Mouse (Mus musculus): Measurements from ENCODE around the gene Apol6. TPM values are rescaled to one million over a fixed set of nuclear protein-coding genes. Genes with fewer than 3 reads are reported as not detected.

Gene Apol6
- polyA plus RNA-seq, 1 experiment from 2014 or later, result not detected

DNA sequence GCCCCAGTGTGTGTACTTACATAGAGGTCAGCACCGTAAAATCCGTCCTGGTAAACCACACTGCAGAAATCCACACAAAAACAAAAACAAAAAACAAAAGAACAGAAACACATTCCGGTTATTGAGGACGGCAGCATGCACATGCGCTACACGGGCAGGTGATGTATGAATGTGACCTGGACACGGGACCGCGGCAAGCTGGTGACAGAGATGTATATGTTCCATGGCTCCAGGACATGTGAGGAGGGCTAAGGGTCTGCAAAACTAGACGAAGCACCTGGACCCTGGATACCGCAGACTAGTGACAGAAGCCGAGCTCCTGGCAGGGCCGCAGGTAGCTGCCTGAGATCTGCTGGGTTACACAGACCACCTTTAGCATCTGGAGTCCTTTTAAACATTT lies 49.9 kb downstream of the Apol6 start:
- ATAC-seq (replicated peaks), result no peak
- H3K27me3 ChIP-seq, result no peaks in the 10 kb centered on the region
- H3K4me1 ChIP-seq, result 0 out of 2 replicates have a peak, but pooled peaks cover 5% of the 10 kb centered on the region
- peaks cover 58% of the 10 kb centered on the region for H3K36me3 ChIP-seq
- H3K9me3 ChIP-seq, result no peaks in the 10 kb centered on the region
- 96% methylated on average over 13 of the region's 13 CpGs for WGBS
- no peak overlapping the region for H3K4me2 ChIP-seq (replicated peaks)
- no peak overlapping the region for H3K4me3 ChIP-seq
- no peak overlapping the region for H3K9ac ChIP-seq (replicated peaks)
- H3K27ac ChIP-seq (replicated peaks), result no peak overlapping the region

DNA sequence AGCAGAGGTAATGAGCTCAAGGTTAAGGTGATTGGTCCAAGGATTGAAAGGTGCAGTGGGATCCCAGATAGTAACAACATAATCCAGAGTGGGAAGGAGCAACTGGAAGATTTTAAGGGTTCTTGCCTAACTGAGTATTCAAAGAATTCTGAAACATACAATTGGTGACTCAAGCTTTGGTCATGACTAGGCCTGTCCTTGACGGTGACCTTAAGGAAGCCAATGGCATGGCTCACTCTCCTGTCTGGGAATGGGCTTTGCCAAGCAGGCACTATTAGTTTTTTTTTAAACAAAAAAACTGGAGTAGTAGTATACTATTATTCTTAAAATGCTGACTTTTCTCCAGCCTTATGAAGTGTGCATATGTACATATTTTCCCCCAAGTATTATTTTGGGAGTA lies 50.7 kb downstream of the Apol6 start:
- no peaks in the 10 kb centered on the region for H3K27me3 ChIP-seq
- no peak overlapping the region for H3K4me3 ChIP-seq
- no peaks in the 10 kb centered on the region for H3K4me1 ChIP-seq
- ATAC-seq (replicated peaks), result no peak
- no peak overlapping the region for H3K27ac ChIP-seq (replicated peaks)
- no peaks in the 10 kb centered on the region for H3K9me3 ChIP-seq
- 94% methylated on average over 1 of the region's 1 CpGs for WGBS
- H3K4me2 ChIP-seq (replicated peaks), result no peak overlapping the region
- peaks cover 58% of the 10 kb centered on the region for H3K36me3 ChIP-seq
- H3K9ac ChIP-seq (replicated peaks), result no peak overlapping the region

DNA sequence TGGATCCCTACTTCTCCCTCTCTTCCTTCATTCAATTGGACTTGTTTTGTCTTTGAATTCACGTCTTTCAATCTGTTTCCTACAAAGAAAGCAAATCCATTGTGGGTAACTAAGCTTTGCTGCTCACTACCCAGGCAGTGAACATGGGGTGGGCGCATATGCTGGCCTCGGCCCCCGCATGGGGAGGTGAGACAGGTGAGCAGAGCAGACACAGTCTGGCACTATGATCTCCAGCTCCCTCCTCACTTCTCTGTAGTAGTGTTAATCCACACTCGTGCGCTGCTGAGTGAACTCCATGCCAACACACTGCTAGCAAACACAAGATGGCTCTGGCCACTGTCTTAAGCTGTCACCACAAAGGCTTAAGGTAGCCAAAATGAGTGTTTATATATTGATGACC lies 52.8 kb downstream of the Apol6 start:
- no peaks in the 10 kb centered on the region for H3K9me3 ChIP-seq
- H3K9ac ChIP-seq (replicated peaks), result no peak overlapping the region
- WGBS, result 80% methylated on average over 6 of the region's 6 CpGs
- H3K27me3 ChIP-seq, result no peaks in the 10 kb centered on the region
- H3K27ac ChIP-seq (replicated peaks), result 0 out of 2 replicates have a peak overlapping the region, but pooled peaks have one; percentile 12
- H3K4me3 ChIP-seq, result no peak overlapping the region
- no peak overlapping the region for H3K4me2 ChIP-seq (replicated peaks)
- no peak for ATAC-seq (replicated peaks)
- H3K4me1 ChIP-seq, result no peaks in the 10 kb centered on the region
- peaks cover 59% of the 10 kb centered on the region for H3K36me3 ChIP-seq

DNA sequence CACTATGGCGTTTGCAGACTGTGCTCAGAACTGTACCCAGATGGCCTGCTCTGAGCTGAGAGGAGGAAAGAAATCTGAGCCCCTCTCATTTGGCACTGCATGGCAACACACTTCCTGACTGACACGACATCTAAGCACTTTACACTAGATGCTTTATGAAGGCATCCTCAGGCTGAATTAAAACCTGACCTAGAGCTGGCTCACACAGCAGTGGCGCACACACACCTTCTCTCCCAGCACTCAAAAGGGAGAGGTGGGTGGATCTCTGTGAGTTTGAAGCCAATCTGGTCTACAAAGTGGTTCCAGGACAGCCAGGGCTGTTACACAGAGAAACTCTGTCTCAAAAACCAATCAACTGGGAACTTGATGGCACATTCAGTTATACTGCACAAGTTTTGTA lies 55.2 kb downstream of the Apol6 start:
- peaks cover 44% of the 10 kb centered on the region for H3K36me3 ChIP-seq

DNA sequence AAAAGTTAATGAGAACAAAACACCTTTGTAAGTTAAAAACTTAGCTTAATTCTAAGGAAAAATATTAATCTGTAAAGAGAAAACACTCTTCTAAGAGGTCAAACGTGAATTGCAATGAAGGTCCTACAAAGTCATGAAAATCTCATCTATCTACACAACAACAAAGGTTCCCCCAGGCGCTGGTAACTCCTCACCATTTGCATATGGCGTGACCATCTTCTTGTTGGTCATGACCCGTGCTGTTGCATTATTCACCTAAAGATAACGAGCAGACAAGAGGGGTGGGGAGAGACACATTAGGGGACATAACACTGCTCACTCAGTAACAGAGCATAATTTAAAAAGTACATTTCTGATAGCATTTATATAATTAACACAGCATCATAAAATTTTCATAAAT lies 58.2 kb downstream of the Apol6 start:
- Histone ChIP-seq H3K9ac (replicated peaks) (no peak overlapping the region), H3K27me3 (no peaks in the 10 kb centered on the region), H3K9me3 (no peaks in the 10 kb centered on the region), H3K4me2 (replicated peaks) (no peak overlapping the region), H3K36me3 (peaks cover 31% of the 10 kb centered on the region), H3K4me1 (peaks cover 7% of the 10 kb centered on the region), H3K27ac (replicated peaks) (no peak overlapping the region), H3K4me3 (no peak overlapping the region)
- 69% methylated on average over 5 of the region's 5 CpGs for WGBS
- ATAC-seq (replicated peaks), result no peak

More for the DNA sequence above, 55.2 kb downstream of the Apol6 start:
- Histone ChIP-seq H3K9me3 (no peaks in the 10 kb centered on the region), H3K27me3 (no peaks in the 10 kb centered on the region), H3K4me2 (replicated peaks) (no peak overlapping the region), H3K27ac (replicated peaks) (no peak overlapping the region), H3K4me1 (peaks cover 6% of the 10 kb centered on the region), H3K9ac (replicated peaks) (no peak overlapping the region), H3K4me3 (no peak overlapping the region)
- ATAC-seq (replicated peaks), result no peak
- 64% methylated on average over 3 of the region's 3 CpGs for WGBS

DNA sequence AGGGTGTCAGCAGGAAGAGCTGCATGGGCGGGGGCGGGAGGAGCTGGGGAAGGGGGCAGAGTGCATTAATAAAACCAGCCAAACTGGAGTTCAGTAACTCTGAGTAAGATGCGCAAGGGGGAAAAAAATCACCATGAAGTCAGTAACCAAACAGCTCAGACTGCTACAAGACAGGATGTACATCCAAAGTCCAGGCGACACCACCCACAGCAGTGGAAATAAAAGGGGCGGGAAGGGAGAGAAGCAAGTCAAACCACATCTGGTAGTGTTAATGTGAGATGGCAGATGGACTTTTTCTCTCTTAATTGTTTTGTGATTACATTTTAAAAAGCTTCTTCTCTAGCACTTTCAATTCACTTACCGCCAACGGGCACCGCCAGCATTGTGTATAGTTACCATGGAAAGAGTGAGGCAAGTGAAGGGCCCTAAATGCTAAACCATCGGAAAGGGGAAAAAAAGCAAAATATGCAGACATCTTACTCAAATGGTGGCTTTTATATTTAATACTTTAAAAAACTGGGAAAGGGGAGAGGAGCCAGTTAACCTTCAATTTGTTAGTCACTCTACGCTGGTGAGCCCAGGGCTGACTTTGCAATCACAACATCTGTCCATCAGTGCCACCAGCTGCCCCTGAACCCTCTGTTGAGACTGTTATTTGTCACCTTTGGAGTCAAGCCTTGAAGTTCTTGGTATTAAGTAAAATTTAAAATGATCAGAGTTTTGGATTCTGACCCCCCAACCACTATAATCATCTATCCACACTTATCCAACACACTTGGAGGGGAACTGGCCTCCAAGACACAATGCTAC lies 60.0 kb downstream of the Apol6 start:
- Histone ChIP-seq H3K9ac (replicated peaks) (no peak overlapping the region), H3K4me1 (peaks cover 7% of the 10 kb centered on the region), H3K27ac (replicated peaks) (0 out of 2 replicates have a peak overlapping the region, but pooled peaks have one; percentile 9), H3K4me2 (replicated peaks) (no peak overlapping the region), H3K4me3 (no peak overlapping the region), H3K9me3 (no peaks in the 10 kb centered on the region), H3K27me3 (no peaks in the 10 kb centered on the region), H3K36me3 (peaks cover 26% of the 10 kb centered on the region)
- no peak for ATAC-seq (replicated peaks)
- WGBS, result 58% methylated on average over 10 of the region's 10 CpGs

DNA sequence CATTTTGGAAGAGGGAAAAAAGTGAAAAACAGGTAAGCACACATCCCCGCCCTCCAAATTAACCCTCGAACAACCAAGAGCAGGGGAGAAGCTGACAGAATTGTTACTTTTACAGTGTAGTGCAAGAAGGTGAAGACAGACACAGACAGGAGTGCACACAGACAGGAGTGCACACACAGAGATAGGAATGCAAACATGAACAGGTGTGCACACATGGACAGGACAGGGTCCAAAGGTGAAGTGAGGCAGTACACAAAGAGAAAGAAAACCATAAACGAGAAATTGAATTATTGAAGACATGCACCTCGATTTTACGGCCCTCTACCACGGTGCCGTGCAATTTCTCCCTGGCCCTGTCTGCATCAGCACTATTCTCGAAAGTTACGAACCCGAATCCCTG lies 60.7 kb downstream of the Apol6 start:
- Histone ChIP-seq H3K9me3 (no peaks in the 10 kb centered on the region), H3K4me1 (peaks cover 7% of the 10 kb centered on the region), H3K36me3 (peaks cover 26% of the 10 kb centered on the region), H3K4me2 (replicated peaks) (no peak overlapping the region), H3K27me3 (no peaks in the 10 kb centered on the region), H3K27ac (replicated peaks) (no peak overlapping the region), H3K9ac (replicated peaks) (no peak overlapping the region), H3K4me3 (no peak overlapping the region)
- WGBS, result 91% methylated on average over 10 of the region's 10 CpGs
- no peak for ATAC-seq (replicated peaks)

Other genes starting within 250 kb of the Apol6 start
- 46.8 and 47.4 TPM in 2 replicates for gene Zfp251, start 173.3 kb upstream of the Apol6 start, polyA plus RNA-seq (2015; fragmentation: Nextera tagmentation; extraction: Ambion mirVana)
- 13.2 and 14.6 TPM in 2 replicates for gene Zfp7, start 165.5 kb upstream of the Apol6 start, polyA plus RNA-seq (2015; fragmentation: Nextera tagmentation; extraction: Ambion mirVana)
- gene Gm49527, start 165.4 kb upstream of the Apol6 start, polyA plus RNA-seq (2015; fragmentation: Nextera tagmentation; extraction: Ambion mirVana), result 0.73 and 1.1 TPM in 2 replicates
- 35.4 and 36.9 TPM in 2 replicates for gene Zfp647, start 119.3 kb upstream of the Apol6 start, polyA plus RNA-seq (2015; fragmentation: Nextera tagmentation; extraction: Ambion mirVana)
- gene 1110038F14Rik, start 96.2 kb upstream of the Apol6 start, polyA plus RNA-seq (2015; fragmentation: Nextera tagmentation; extraction: Ambion mirVana), result 60.7 and 63.8 TPM in 2 replicates
- 0.31 TPM in 1 of 2 replicates, not detected in the other for gene Mb, start 5.9 kb downstream of the Apol6 start, polyA plus RNA-seq (2015; fragmentation: Nextera tagmentation; extraction: Ambion mirVana)

All from forebrain, embryonic 15.5 days (tissue).